Mouse (Mus musculus) kidney, adult 18-20 months (tissue): ENCODE results near the gene BC049715.
"Not testable (repeated sequence)": the region's sequence is repeated elsewhere in the genome, so short reads cannot be mapped to it uniquely, and the experiment has no call there.

Experiments
- DNase-seq: peaks from one replicate; pipeline ENCODE4 v3.0.0; 2021

The BC049715 gene

DNA sequence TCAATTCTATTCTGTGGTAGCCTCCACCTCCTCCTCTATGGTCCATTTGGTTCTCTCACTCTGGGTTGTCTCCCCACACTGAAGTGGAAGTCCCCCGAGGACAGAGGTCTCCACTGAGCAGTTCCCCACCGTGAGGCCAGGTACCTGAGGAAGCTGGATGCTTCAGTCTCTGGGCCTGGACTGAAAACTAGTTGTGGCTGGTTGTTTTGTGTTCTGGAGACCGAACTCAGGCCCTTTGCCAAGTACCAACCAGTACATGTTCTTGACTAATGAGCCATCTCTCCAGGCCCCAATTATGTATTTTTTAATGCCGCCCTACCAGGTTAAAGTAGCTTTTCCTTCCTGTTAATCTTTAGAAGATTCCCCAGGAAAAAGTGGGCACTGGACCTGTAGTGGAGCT lies 24.9 kb downstream of the BC049715 start:
- peak; percentile 23 for DNase-seq

DNA sequence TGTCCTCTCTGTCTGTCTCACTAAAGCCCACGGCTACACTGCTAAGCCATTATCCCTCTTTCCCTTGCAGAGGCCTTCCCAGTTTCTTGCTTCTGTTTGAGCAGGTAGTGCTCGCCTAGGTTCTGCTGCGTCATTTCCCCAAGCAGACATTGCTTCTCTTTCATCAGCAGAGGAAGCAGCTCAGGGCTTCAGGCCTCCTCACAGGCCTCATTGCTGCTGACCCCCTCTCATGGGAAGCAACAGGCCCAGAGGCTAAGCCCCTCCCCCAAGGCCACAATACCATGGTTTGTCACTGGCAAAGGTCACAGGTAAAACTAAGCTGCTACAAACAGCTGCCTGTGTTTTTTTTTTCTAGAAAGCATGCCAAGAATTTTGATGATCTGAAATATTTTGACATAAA lies 25.3 kb downstream of the BC049715 start:
- DNase-seq, result peak; percentile 32

DNA sequence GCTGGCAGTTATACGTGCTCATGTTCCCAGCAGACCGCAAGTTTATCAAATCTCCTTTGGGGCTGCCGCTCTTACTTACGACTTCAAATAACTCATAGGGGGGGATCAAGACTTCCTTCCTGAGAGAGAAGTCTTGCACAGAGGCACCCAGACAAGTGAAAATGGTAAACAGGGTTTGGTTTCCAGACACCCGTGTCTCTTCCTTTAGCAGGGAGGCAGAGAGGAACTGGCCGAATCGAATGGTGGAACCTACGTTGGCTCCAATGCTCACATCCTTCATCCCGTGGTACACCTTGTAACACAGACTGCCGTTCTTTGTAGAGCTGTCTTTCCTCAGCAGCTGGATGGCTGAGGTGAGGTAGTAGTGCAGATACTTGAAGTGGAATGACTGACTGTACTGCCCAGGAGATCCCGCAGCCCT lies 26.9 kb downstream of the BC049715 start:
- DNase-seq, result no peak

DNA sequence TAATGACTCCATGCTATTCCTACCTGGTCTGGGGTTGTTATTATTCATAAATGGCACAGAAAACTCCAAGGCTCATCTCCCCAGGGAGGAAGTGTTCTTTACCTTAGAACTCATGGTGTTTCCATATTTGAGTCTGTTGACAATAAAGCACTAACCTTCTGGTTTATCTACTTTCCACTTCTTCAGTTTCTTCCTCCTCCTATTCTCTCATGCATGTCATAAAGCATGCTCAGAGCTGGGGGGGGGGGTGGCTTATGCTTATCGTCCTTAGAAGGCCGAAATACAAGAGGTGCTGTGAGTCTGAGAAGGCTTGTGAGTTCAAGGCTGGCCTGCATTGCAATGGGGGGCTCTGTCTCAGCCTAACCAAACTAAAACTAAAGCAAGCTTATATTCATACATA lies 27.8 kb downstream of the BC049715 start:
- no peak for DNase-seq

DNA sequence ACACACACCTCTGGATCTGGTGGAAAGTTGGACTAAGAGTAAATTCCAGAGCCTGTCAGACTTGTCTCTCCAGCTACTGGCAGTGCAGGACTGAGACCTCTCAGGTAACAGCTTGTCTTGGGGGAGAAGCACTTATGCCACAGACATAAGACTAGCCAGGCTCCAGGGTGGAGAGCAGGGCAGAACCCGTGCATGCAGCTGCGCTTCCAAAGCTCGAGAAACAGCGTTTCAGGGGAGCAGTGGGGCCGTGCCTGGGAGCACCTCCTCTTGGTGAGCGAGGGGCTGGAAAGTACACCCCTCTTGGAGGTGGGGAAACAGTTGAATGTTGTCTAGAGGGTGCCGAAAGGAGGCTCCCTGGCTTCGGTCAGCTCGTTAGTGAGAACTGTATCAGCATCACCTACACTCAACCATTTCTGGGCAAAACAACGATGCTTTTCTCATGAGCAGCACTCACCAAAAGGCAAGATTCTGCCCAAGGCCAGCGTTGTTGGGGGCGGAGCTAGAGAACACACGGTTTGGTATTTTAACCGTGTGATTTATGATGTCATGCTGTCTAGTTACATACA lies 28.7 kb downstream of the BC049715 start:
- no peak for DNase-seq

DNA sequence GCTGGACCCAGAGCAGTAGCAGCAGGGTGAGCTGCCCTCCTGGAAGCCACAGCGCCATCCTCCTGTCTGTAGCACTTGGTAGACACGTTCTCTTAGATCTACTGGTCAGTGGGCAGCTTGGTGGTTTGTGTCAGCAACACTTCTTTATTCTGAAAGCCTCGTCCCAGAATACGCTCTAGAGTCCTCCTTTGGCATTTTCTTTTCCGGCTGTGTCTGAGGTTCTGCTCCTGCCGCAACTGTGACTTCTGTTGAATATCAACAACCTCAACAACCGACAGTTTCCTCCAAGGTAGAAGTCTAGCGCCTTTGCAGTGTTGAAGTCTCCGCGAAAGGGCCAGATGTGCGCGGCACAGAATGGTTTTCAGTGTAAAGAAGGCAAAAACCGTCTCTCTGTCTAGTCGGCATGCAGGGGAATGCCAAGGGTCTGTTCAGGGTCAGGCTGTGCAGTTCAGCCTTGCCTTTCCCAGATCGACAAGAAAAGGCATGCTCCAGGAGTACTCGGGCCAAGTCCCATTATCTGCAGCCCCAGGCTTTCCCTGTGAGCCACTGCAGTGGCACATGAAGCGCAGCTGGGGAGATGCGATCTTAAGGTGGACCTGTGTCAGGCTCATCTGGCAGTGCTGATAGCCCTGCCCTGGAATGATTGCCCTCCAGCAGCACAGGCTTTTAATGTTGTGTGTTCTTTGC lies 29.9 kb downstream of the BC049715 start, which contains the start of gene Art4:
TSS of gene Art4 (minus strand) at position 548 of the 687 bp plus-strand sequence.
- peak; percentile 28 for DNase-seq

DNA sequence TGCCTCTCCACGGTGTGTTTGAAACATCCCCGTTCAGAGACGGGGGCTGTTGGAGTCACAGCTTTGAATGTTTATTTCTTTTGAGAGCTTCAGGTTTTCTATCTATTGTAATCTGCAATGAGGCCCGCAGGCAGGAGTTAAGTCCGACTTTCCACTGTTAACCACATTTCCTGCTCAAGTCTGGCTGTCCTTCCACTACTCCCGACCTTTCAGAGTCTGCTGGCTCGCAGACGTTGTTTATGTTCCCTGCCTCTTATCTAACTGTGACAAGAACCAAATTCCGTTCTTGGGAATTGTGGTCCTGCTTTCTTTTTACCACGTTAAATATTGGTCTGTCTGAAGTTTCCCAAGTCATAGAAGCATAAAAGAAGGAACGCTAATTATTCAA lies 30.4 kb downstream of the BC049715 start:
- no peak for DNase-seq

DNA sequence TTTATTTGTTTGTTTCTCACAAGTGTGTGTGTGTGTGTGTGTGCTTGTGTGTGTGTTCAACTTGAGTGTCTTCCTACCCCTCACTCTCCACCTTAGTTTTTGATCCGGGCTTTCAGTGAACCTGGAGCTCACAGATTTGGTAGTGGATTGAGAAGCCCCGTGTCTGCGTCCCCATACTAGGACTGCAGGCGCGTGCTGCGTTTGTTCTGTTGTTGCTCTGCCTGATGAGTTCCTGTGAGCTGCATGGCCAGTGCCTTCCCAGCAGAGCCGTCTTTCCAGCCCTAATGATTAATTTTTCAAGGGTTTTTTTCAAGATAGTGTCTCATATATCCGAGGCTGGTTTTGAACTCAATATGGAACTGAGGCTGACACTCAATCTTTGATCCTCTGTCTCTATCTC lies 31.0 kb downstream of the BC049715 start:
- DNase-seq, result no peak

DNA sequence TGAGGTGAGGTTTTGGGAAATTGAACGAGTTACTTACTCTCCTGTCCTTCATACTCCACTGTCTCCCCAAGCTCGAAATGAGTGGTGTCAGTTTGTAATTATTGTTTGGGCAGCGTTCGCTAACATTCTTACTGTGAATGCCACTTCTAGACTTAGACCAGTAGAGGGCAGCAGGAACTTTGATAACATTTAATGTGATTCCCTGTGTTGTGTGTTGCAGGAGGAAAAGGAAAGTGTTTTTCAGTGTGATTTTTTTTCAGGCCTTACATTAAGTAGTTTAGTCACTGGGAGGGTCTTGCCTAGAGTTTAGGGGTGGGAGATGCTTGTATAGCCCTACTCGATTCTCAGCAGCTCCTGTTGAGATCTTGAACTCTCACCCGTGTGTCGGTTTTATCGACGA lies 33.6 kb downstream of the BC049715 start:
- no peak for DNase-seq

DNA sequence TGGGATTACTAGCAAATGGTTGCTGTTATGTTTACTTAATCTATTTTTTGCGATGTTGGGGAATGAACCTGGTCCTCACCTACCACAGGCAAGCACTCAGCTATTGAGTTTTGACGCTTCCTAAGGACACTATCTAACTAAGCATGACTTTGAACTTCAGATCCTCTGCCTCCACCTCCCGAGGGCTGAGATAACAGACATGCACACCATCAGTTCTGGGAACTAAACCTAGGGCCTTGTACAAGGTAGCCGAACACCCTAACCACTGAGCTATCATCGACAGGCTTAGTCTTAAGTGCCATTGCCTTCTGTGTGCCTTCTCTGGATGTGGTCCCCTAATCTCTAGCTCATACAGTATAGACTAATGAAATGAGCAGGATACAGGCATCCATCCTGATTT lies 37.9 kb downstream of the BC049715 start:
- no peak for DNase-seq

DNA sequence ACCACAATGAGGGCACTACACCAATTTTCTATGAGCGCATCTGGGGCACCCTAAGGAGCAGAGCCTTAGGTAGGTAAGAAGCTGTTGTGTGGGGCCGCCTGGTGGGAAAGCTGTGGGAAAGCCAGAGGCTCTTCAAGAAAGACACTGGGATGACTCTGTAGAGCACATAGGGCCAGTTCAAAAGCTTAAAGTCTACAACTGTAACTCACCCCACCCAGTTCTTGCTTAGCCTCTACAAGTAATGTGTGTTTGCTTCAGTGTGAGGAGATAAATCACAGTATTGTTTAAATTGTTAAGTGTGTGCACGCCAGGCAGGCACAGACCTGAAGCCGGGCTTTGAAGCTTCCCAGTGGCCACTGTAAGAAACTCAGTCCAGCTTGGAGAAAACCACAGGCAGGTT lies 38.7 kb downstream of the BC049715 start:
- DNase-seq, result no peak

DNA sequence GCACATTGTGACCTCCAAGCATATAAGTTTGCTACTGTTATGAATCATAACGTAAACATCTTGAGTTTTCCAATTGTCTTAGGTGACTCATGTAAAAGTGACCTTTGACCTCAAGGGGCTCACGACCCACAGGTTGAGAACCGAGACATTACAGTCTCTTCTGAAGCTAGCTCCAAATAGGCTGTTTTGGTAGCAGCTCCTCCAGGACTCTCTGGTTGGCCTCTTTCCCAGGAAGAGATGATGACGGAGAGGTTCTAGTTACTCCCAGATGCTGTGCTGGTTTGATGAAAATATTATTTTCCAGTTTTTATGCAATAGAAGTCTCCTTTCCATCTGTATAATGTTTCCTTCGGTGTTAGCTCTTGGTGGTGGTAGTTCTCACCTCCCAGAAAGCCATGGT lies 41.5 kb downstream of the BC049715 start:
- no peak for DNase-seq

DNA sequence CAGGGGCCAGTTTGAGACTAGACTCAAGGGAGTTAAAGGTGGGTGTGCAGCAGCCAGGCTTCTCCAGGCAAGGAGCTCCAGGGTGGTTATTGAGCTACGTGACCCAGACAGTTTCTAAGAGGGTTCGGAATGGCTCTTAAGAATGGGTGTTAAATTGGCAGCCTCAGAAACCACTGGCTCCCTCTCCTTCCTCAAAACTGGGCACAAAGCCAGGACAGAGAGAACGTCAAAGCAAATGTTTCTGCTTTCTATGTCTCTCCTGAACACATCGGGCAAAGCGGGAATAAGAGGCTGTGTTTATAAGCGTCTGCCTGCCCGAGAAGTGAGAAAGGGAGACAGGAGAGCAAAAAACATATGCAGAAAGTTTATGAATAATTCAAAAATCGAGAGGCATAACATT lies 47.2 kb downstream of the BC049715 start:
- DNase-seq, result no peak

DNA sequence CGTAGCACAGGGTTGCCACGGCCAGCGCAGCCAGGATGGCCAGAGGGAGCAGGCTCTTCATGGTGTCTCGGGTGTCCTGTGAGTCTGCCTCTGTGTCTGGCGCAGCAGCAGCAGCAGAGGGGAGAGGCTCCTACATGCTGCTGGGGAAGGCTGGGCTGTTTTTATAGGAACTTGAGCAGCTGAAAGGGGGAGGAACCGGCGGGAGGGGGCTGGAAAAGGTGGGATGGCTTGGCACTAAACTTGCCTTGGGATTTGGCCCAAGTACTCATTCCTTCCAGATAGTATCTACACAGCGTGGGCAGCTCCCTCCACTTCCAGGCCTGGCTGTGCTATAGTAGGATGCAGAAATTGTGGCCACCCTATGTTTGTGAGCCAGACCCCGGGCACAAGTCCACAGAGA lies 48.2 kb downstream of the BC049715 start, which contains the start of gene Mgp:
TSS of gene Mgp (minus strand) at position 154 of the 400 bp plus-strand sequence.
- no peak for DNase-seq

DNA sequence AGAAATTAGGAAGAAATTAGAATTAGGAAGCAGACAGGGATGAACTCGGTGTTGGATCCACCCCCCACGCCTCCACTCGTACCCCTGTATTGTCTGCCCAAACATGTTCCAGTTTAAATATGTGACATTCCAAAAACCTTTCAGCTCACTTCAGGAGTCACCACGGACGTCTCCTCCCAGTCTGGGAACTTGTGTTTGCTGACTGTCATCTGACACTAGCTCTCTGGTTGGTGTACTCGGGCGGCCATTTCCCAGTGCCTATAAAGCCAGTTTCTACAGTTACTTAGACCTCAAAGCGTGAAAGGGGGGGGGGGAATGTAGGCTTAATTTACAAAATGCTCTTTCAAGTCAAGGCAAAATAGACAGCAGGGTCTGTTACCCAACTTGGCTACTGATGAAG lies 54.3 kb downstream of the BC049715 start:
- DNase-seq, result no peak

DNA sequence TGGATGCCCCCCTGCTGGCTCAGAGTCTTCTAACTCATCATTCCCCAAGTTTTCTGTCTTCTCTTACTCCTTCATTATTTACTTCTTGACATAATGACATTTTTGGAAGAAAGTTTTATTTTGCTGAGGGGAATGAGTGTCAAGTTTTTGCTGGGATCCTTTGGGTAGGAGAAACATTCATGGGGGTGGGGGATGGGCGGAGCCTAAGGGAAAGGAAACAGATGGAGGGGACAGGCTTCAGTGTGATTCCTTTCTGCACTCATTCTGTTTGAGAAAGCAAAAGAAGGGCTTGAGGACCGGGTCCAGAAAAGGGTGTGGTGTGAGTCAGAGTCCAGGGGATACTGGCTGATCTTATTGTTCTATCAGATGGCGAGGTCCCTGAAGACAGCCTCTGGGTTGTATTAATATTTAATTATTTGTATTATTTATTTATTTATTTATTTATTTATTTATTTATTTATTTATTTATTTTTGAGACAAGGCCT lies 56.0 kb downstream of the BC049715 start:
- no peak for DNase-seq

DNA sequence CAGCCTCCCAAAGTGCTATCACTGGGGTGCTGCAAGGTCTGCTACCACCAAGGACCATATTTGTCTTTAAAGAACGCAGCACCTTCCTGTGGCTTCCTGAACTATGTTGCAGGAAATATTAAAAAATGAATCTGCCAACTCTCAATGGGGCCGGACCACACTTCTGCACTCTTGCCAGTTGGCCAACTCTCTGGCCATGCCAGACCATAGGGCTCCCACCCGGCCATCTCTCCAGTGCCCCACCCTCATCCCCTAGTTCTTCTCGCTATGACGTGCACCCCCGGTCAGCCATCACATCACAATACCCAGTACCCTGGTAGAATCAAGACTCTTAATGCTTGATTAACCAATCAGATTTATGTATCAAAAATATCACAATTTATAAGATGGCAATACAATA lies 56.5 kb downstream of the BC049715 start:
- DNase-seq, result no peak

DNA sequence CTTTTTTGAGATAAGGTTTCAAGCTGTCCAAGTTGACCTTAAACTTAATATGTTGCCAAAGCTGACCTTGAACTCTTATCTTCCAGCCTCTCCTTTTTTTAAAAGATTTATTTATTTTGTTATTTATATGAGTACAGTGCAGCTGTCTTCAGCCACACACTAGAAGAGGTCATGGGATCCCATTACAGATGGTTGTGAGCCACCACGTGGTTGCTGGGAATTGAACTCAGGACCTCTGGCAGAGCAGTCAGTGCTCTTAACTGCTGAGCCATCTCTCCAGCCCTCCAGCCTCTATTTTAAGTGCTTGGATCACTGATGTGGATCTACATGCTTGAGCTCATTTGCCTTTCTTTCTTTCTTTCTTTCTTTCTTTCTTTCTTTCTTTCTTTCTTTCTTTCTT lies 57.3 kb downstream of the BC049715 start:
- DNase-seq, result not testable (repeated sequence)

DNA sequence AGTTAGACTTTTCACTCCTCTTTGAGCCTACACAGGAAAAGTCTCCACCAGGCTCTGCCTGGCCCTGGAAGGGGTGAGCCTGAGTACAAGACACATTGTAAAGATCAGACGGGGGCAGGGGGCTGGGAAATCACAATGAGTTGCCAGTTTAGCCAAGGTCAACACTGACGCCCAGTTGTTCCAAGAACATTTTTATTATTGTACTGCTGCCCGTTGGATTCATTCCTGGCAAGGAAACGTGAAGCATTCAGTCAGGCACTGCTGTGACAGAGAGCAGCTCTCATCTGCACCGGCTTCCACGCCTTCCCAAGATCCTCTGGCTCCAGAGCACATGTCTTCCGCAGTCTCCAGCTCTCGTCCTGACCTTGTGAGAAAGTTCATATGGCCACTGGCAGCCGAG lies 60.4 kb downstream of the BC049715 start:
- peak; percentile 38 for DNase-seq

DNA sequence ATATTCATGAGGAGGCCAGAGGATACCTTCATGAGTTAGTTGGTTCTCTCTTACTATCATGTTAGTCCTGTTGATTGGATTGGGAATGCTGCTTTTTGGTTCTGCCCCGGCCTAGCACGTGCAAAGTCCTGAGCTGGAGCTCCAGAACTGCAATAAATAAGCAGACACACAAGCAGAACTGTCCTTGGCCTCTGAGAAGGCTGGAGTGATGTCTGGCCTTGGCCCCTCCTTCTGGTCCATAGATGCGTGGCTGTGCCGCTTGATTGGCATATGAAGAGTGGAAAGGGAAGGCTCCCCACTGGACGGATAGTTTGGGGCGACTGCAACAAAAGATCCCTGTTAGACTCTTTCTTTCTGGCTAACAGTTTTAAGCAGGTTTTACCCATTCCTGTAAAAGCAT lies 61.6 kb downstream of the BC049715 start:
- DNase-seq, result no peak

DNA sequence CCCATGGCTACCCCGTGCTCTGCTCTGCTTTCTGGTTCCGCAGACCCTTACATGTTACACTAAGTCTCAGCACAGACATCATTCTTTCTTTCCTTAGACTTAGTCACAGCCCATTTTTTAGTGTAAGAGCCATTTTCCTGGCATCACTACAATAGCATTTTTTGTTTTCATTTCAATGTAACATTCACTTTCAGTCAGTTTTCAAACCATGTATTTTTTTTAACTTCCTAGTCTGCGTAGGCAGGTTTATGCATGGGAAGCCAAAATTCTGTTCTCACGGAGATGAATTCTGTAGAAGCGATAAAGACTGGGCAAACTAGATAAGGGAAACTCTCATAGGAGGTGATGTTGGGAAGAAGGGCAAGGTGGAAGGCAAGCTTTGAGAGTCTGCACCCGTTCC lies 62.1 kb downstream of the BC049715 start:
- no peak for DNase-seq
